Mouse (Mus musculus): ENCODE measurements around the gene Tmem123. TPM values are rescaled to one million over a fixed set of nuclear protein-coding genes. Genes with fewer than 3 reads are reported as not detected.
A peak's percentile ranks its signal among the peaks of the same experiment; 100 is the strongest.

Tmem123 gene
- total RNA-seq, 1 experiment from 2014 or later, result 269 TPM

GRCm38 (mm10) chr9:7772773-7773454 lies 9.1 kb downstream of the Tmem123 start:
- no peak for ATAC-seq (ENCODE audit: extremely low read depth, insufficient number of reproducible peaks, low FRiP score, poor library complexity, severe bottlenecking)

GRCm38 (mm10) chr9:7773686-7774085 lies 9.8 kb downstream of the Tmem123 start:
- no peak for ATAC-seq (ENCODE audit: extremely low read depth, insufficient number of reproducible peaks, low FRiP score, poor library complexity, severe bottlenecking)

- ATAC-seq (ENCODE audit: extremely low read depth, insufficient number of reproducible peaks, low FRiP score, poor library complexity, severe bottlenecking), result no peak
These were observed 10.7 kb downstream of the Tmem123 start for GRCm38 (mm10) chr9:7774538-7774937.

GRCm38 (mm10) chr9:7775011-7775410 lies 11.2 kb downstream of the Tmem123 start:
- ATAC-seq (ENCODE audit: extremely low read depth, insufficient number of reproducible peaks, low FRiP score, poor library complexity, severe bottlenecking), result peak; percentile 28; the same call in 1 of the 2 replicates

GRCm38 (mm10) chr9:7775986-7776385 lies 12.1 kb downstream of the Tmem123 start:
- ATAC-seq (ENCODE audit: extremely low read depth, insufficient number of reproducible peaks, low FRiP score, poor library complexity, severe bottlenecking), result no peak

- ATAC-seq (ENCODE audit: extremely low read depth, insufficient number of reproducible peaks, low FRiP score, poor library complexity, severe bottlenecking), result no peak
These were observed 13.1 kb downstream of the Tmem123 start for GRCm38 (mm10) chr9:7776940-7777339.

- ATAC-seq (ENCODE audit: extremely low read depth, insufficient number of reproducible peaks, low FRiP score, poor library complexity, severe bottlenecking), result no peak
These were observed 13.8 kb downstream of the Tmem123 start for GRCm38 (mm10) chr9:7777652-7778051.

GRCm38 (mm10) chr9:7778771-7779170 lies 14.9 kb downstream of the Tmem123 start:
- ATAC-seq (ENCODE audit: extremely low read depth, insufficient number of reproducible peaks, low FRiP score, poor library complexity, severe bottlenecking), result no peak

- ATAC-seq (ENCODE audit: extremely low read depth, insufficient number of reproducible peaks, low FRiP score, poor library complexity, severe bottlenecking), result no peak
These were observed 15.9 kb downstream of the Tmem123 start for GRCm38 (mm10) chr9:7779786-7780185.

GRCm38 (mm10) chr9:7780250-7781150 lies 16.7 kb downstream of the Tmem123 start:
- peak; percentile 94 for ATAC-seq (ENCODE audit: extremely low read depth, insufficient number of reproducible peaks, low FRiP score, poor library complexity, severe bottlenecking)

GRCm38 (mm10) chr9:7783823-7784614 lies 20.2 kb downstream of the Tmem123 start:
- no peak for ATAC-seq (ENCODE audit: extremely low read depth, insufficient number of reproducible peaks, low FRiP score, poor library complexity, severe bottlenecking)

GRCm38 (mm10) chr9:7784615-7785012 lies 20.8 kb downstream of the Tmem123 start:
- no peak for ATAC-seq (ENCODE audit: extremely low read depth, insufficient number of reproducible peaks, low FRiP score, poor library complexity, severe bottlenecking)

- no peak for ATAC-seq (ENCODE audit: extremely low read depth, insufficient number of reproducible peaks, low FRiP score, poor library complexity, severe bottlenecking)
These were observed 21.6 kb downstream of the Tmem123 start for GRCm38 (mm10) chr9:7785396-7785795.

- ATAC-seq (ENCODE audit: extremely low read depth, insufficient number of reproducible peaks, low FRiP score, poor library complexity, severe bottlenecking), result no peak
These were observed 22.2 kb downstream of the Tmem123 start for GRCm38 (mm10) chr9:7786086-7786485.

GRCm38 (mm10) chr9:7788411-7788810 lies 24.6 kb downstream of the Tmem123 start:
- no peak for ATAC-seq (ENCODE audit: extremely low read depth, insufficient number of reproducible peaks, low FRiP score, poor library complexity, severe bottlenecking)

GRCm38 (mm10) chr9:7789764-7790575 lies 26.1 kb downstream of the Tmem123 start:
- no peak for ATAC-seq (ENCODE audit: extremely low read depth, insufficient number of reproducible peaks, low FRiP score, poor library complexity, severe bottlenecking)

GRCm38 (mm10) chr9:7790580-7791084 lies 26.8 kb downstream of the Tmem123 start:
- no peak for ATAC-seq (ENCODE audit: extremely low read depth, insufficient number of reproducible peaks, low FRiP score, poor library complexity, severe bottlenecking)

- ATAC-seq (ENCODE audit: extremely low read depth, insufficient number of reproducible peaks, low FRiP score, poor library complexity, severe bottlenecking), result no peak
These were observed 29.7 kb downstream of the Tmem123 start for GRCm38 (mm10) chr9:7793561-7793960.

All from neutrophil, adult 5-6 weeks (primary cell).